Mouse (Mus musculus): Measurements from ENCODE around the gene Hs1bp3.

The Hs1bp3 gene

DNA sequence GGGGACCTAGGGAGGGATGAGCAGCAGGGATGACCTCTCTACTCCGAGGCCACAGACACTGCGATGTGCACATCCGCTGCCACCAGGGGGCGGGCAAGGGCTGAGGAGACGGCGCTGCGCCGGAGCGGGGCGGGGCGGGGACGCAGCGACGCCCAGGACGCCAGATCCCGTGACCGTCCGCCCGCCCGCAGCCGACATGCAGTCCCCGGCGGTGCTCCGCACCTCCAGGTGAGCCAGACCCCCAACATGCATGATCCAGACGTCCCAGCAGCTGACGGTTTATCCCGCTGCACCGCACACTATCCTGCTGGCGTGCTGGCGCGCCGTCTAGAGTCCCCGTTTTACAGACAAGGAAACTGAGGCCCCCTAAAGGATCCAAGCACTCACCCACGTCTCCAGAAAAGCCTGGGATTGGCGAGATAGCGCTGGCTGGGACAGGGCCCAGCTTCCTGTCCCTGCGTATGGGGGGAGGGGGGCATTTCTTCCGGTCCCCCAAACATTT is at the start of gene Hs1bp3:
Gene Hs1bp3, plus strand, starts transcription at position 163 of the 502 bp plus-strand sequence.
- DNase-seq (ENCODE audit: low spot score): peak; percentile 86

DNA sequence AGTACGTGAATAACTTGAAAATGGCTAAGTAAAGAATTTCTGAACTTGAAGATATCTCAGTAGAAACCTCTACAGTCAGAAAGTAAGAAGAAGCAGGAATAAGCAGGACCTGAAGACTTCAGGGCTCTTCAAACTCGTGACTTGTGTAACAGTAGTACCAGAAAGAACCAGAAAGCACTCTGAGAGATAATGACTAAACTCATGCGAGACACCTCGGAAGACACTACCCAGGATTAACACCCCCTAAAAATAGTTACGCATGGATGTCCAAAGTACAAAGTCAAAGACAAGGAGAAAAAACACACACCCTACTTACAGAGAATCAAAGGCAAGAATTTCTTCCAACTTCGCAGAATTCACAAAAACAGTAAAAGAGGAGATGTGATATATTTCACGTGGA is 46.9 kb upstream of the Hs1bp3 start:
- no peak for DNase-seq (ENCODE audit: low spot score)

DNA sequence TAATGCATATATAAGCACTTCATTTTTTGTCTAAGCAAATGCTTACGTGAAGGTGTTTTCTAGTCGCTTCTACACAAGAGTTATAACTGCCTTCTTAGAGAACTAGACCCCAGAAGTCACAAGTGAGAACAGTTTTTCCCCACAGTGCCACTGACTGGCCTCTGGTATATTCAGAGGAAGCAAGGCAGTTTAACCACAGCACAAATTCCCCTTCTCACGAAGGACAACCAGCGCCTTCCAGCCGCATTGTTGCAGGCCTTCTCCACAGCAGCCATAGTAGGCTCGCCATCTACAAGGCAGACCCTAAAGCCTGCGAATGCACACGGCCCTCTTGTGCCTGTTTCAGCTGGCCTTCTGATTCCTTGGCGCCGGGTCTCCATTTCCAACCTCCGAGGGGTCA is 43.6 kb upstream of the Hs1bp3 start:
- DNase-seq (ENCODE audit: low spot score): no peak

DNA sequence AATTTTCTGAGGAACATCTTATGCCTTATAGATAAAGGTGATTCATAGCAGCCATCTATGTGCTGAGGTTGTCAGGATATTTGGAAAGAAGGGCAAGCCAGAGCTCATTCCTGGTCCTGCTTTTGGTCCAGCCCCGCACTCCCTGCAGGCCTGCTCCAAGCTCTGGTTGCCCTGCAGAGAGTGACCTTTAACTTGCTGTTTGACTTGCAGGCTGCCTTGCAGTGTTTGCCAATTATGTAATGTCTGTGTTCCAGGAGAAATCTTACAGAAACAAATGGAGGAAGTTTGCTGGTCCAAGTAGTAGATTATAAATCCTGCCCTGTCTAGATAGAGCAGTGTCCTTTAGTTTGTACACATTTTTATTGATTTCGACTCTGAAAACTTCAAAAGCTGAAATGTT is 41.8 kb upstream of the Hs1bp3 start:
- peak; percentile 18 for DNase-seq (ENCODE audit: low spot score)

DNA sequence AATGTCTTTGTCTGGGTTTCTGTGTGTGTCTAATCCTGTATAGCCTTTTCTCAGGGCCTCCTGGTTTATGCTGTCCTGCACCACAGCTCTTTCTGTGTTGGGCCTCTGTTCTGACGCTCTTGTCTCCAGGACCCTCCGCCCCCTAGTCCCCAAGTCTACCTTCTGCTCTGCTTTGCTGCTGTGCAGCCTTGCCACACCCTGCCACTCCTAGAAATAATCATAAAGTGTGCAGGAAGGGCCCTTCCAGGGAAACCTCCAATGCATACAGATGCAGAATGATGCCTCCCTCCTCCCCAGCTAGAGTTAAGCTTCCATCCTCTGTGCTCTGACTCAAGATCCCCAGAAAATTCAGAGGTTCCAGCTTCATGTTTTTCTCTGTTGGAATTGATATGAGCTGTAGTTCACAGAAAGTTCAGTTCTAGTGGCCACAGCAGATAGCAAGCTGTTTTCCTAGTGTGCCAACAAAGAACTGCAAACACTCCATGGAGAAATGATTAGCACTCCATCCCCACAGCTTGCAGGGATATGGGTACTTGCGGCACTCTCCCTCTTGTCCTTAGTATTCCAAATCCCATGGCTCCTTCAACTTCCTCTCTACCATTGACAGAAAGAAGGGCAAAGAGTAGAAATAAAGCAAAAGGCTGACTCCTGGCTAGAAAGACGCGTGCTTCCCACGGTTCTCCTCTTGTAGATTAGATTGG is 39.6 kb upstream of the Hs1bp3 start:
- no peak for DNase-seq (ENCODE audit: low spot score)

DNA sequence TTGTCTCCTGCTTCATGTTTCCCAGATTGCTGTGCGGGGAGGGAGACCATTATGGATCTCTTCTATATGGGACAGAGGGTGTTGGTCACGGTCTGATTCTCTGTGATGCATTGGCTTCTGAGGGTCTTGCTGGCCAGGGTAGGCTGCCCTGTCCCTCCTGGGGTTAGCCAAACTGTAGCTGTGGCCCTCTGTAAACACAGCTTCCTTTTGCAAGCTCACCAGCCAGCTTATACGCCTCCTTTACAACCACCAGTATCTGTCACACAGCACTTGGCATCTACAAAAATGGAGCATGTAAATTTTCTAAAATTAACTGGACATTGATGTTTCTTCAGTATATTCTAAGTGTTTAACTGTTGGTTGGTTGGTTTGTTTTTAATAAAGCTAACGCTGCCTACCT is 37.8 kb upstream of the Hs1bp3 start:
- no peak for DNase-seq (ENCODE audit: low spot score)

DNA sequence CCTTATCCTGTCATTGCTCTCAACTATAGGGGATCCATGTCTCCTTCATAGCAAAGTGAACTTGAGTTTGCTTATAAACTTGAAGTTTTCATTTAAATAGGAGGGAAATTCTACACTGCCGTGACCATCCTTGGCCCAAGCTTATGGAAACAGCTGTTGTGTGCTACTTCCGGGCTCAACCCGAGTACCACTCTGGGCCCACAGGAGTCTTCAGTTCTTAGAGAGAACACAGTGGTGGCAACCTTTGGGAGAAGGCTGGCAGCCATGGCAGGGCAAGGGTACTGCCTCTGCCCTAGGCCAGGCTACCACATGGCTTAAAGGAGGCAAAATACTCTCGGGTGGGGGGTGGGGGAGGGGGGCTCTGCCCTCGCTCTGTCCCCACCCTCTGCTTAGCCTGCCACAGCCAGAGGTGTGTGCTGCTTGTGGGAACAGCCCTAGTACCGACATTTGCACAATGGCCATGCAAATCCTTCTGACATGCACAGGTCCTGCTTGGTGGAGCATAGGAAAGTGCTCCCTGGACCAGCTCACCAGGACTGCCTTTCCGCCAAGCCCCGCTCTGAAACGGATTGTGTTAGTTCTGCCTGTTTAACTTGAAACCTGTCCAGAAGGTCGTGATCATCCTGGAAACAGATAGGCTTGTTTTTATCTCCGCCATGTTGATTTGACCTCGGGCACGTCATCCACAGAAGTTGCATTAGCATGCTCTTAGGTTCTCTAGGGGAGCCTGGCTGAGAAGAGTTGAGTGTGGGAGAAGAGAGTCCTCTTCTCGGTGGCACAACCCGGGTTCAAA is 31.8 kb upstream of the Hs1bp3 start:
- DNase-seq (ENCODE audit: low spot score): no peak

DNA sequence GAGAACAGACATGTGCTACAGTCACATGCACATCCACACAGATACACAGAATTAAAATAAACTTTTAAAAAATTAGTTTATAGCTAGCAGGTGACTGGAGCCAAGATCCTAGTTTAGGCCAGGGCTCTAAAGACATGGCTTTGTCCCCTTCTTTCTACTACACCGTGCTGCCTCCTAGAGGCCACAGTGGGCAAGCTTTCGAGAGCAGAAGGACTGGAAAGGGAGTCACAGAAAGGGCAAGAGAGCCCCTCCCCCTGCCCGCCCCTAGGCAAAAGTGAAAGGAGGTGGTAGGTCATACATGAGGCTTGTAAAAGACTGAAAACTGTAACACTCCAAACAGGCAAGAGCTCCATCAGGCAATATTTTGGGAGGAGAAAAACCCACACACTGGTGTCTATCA is 25.3 kb upstream of the Hs1bp3 start:
- no peak for DNase-seq (ENCODE audit: low spot score)

DNA sequence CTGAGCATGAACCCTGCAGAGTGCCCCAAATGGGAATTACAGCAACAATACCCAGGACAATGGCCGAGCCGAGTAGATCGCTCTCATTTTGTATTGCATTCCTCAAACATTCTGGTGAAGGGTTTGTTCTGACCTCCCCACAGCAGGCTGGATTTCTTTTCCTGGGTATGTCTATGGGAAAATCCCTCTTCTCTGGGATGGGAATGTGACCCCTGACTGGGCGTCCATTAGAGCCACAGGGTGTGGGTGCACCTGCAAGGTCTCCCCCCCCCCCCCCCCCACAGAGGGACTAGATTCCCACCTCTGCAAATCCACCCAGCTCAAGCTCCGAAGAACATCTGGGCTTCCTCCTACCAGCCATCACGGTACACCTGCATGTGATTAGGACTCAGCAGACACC is 24.1 kb upstream of the Hs1bp3 start:
- no peak for DNase-seq (ENCODE audit: low spot score)

DNA sequence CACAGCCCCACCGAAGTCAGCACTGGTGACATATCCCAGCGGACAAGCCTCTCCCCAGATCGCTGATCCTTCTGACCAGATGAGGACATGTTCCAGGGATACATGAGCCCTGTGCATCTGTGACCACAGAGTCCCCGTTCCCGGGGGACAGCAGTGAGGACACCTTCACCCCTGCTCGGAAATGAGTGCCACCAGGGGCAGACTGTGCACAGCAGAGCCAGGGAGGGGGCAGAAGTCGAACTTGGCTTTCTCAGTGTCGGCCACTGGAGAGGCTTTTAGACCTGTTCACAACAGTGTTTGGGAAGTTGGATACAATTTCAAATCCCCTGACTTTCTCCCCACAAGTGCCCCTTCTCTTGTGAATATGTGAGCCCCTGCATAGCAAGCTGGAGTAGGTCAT is 23.7 kb upstream of the Hs1bp3 start:
- no peak for DNase-seq (ENCODE audit: low spot score)

DNA sequence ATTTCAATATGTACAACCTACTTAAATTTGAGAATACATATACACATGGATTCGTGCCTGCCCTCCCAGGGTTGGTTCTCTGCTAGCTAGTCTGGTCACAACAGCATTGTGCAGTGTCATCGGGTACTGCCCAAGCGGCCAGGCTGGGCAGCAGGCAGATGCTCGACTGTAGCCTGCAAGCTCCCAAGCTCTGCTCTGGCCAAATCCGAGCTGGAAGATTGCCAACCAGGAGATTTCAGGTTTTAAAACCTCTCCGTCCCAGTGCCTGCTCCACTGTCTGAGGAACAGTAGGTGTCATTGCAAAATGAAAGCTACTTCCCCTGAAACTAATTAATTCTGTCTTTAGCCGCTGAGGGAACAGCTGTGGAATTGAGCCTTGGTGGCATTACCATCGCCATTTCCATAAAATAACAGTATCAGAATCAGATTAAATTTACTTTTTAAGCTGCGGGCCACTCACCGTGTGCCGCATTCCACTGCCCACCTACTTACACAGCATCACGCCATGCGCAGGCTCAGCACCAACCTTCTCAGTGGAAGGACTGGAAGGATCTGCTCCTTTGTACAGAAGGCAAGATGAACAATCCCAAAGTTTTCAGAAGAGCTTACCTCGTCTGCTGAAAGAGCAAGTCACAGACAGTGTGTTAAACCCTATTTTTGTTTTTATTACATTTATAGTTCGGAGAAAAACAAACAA is 21.9 kb upstream of the Hs1bp3 start:
- no peak for DNase-seq (ENCODE audit: low spot score)

DNA sequence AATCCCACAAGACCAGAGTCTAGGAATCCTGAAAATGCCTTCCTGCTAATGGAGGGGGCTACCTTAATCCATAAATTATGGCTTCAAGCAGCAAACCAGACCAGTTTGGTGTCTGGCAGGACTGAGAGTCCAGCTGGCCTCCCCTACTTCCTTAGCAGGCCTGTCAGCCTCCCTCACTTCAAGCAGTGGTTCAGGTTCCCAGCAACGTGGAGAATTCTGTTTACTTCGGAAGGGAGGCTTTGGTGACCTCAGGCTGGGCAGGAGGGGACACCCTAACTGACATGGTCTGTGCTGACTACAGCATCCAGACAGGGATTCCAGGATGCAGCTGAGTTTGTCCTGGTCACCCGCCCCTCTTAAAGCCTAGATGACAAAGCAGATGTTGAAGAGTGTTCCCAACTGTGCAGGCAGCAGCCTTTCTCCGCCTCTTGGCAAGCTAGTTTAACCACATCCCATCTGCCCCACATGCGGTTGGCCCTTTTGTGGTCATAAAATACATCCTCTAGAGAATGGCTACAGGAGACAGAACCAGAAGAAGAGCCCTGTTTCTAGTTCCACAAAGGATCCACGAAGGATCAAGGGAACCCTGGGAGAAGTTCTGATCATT is 17.8 kb upstream of the Hs1bp3 start:
- DNase-seq (ENCODE audit: low spot score): no peak

DNA sequence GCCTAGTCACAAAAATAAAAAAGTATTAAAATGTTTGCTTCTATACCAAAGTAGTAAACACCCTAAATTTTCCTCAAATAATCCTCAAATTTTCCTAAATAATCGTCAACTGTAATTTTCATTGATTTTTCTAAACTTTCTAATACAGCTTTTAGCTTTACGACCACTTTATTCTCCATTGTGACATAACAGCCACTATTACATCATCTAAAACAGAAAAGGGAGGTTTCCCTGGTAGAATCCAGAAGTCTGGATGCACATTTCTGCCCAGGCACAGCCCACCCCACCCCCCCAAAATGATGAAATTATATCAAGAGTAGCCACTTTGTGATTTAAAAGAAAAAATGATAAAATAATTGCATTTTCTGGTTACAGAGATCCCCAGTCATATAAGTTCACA is 17.1 kb upstream of the Hs1bp3 start:
- no peak for DNase-seq (ENCODE audit: low spot score)

DNA sequence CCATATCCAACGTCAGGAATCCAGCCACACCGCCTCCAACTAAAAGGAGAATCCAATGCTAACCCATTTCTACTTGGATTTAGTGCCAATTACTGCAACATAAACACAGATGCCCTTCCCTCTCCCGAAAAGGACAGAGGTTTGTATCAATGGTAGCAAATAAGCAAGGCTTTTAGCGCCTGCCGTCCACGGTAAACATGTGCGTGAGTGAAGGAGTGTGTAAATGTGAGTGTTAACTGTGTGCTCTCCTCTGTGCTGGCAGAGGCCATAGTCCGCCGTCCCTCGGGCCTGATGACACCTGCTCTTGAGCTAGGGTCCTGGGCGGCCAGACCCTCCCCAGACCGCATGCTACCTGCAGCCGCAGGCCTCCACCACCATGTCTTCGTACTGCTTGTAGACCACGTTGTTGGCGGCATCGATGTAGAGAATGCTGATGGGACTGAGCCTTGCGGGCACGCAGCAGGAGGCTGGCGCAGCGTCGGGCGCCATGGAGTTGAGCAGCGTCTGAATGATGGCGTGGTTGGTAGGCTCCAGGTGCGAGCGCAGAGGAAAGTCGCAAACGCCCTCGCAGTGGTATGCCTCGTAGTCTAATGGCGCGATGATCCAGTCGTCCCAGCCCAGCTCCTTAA is 15.5 kb upstream of the Hs1bp3 start:
- DNase-seq (ENCODE audit: low spot score): no peak

DNA sequence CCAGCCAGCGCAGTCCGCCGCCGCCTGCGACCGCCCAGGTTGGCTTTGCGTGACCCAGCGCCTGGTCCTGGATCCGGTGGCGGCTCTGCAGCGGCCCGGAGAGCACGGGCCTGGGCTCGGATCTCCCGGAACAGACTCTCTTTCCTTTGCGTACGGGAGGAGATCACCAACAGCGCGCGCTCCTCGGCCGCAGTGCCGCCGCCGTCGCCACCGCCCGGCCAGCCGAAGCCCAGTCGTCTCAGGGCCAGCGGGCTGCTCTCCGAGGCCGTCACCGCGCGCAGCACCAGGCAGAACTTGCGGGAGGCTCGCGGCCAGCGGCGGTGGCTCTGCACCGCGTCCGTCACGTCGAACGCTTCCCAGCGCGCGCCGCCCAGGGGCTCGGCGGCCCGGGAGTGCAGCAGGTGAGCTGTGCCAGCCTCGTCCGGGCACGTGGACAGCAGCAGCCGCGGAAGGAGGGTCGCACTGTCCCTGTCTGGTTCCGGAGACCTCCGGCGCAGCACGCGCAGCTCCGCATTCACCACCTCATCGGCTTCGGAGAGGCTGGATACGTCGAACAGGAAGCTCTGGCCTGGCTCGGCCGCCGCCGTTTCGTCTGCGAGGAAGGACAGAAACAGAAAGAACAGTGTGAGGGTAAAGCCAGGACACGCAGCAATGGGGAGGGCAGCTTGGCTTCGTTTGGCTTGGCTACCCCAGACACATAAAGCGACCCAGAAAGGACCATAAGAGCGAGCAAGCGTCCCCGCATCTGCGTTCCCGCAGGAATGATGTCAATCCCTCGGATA is 14.7 kb upstream of the Hs1bp3 start:
- no peak for DNase-seq (ENCODE audit: low spot score)

DNA sequence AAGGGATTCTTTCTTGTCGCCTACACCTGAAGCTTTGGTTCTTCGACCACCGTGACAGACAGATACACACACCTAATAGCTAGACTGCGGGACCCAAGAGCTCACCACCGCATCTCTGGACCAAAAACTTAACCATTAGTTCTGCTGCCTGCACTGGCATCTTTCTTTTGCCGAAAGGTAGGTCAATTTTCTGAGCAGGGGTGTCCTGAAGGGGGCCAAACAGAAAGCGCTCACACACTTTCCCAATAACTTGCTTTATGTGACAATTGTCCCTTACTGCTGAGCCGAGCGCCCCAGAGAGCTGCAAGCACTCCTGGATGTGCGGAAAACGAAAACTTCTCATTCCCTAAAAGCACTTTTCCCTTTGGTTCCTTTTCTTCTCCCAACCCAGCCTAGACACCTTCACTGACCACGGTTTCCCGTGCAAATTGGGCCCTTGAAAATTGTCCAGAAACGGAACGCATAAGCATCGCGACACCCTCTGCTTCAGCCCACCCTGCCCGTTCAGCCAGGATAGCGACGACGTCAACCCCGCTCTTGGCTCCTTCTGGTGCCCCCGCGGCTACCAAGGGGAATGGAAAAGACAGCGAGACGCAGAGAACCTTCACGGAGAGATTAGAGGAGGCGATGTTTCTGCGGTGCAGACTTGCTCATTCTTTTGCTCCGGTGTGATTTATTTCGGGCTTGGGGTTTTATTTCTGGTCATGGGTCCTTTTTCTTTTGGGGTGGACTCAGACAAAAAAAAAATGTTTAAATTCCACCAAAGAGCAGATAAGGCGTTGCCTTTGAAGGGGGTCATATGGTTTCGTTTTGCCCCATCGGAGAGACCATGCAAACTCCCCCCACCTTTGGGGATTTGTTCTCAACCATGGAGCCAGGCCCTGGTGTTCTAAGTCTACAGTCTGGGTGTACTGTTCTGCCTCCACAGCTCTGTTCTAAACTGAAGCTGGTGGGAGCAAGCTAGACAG is 13.8 kb upstream of the Hs1bp3 start:
- DNase-seq (ENCODE audit: low spot score): no peak

DNA sequence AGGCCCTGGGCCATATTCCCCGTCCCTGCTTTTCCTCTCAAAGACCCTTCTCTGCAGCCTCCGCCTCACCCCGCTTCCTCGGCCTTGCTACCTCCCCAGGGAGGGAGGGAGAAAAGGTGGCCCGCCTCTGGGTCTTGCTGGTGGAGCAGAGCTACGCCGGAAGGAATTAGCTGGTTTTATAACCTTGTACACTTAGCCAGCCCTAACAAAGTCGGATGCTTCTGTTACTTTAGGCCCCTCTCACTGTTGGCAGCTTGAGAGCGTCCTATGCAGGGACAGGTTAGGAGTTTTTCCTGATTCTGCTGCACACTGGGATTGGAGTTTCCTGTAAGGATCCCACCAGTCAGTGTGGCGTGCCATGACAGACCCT is 13.1 kb upstream of the Hs1bp3 start:
- no peak for DNase-seq (ENCODE audit: low spot score)

DNA sequence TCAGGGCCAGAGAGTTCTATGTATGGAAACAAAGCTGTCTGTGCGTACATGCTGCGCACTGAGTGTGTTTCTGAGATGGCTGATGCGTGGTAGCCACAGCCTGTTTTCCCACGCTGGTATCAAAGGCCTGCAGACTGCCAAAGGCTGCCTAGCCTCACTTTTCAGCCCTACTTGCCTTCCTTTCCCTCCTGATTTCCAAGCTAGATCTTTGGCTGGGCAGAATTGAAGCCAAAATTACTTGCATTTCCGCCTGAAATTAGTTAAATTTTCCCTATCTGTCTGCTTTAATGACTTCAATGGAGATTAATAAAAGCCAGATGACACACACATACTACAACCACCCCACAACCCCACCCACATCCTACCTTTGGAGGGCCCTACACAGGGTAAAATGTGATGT is 12.7 kb upstream of the Hs1bp3 start:
- no peak for DNase-seq (ENCODE audit: low spot score)

DNA sequence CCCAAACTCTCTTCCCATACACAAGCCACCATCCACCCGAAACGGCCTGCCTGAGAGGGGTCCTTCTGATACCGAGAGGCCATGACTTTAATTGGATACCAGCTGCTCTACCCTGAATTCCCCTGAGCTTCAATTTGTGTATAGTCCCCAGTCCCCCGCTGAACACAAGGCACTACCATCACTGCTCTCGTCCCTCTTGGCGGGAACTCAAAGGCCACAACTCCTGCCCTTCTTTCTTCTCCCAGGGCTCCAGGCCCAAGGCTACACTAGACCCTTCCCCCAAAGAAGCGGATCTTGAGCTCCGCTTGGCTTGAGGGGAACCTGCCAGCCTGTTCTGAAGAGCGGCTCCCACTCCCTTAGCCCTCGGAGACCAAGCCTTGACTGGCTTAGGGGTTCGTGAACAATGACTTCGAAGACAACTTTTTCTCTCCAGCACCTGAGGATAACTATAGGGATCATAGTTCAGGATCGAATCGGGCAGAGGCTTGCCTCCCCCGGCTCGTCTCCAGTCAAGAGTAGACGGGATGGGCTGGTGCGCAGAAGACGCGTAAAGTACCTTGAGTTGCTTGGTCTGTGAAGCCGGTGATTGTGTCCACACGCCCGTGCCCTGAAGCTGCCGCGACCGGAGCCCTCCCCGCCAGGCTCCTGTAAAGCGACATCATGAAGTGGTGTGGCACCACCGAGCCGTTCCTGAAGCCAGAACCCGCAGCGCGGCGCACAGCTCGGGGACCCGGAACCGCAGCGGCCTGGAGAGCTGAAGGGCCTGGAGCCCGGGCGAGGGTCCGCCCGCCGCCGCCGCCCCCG is 12.0 kb upstream of the Hs1bp3 start:
- no peak for DNase-seq (ENCODE audit: low spot score)

Data from lung, postnatal 25 days (tissue).